Mouse (Mus musculus): ENCODE measurements at regions not wholly inside any gene's neighbourhood (a gene's known extent, or its start where the extent isn't known, plus 50 kb on each side); places are given as distances from the start of the nearest gene placed in this dataset.

DNA sequence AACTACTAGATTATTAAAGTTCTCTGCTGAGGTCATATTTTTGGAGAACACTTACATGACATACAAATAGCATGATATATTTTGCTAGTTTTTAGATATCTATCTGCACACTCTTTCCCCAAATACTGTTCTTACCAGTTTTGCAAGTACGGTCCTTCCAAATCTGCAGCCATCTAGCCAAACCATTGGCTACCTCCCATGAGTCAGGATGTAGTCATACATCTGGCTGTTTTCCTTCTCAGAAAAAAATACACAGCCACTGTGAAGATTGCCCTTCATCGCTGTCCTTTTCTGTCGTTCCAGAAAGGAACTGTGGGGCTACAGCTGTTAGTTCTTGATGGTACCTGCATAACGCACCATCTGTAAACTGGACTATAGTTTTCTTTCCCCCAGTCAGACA is 234.5 kb downstream of the Dmrt2 start:
- TF ChIP-seq CTCF (conservative IDR thresholded peaks at IDR 0.05; ENCODE audit: low read length) (no peak), POU5F1 (IDR thresholded peaks at IDR 0.05; ENCODE audit: borderline replicate concordance, low read length) (no peak)
